Mouse (Mus musculus): ENCODE data around the gene Zkscan14.

GRCm38 (mm10) chr5:145222840-145223239 is 21.2 kb upstream of the Zkscan14 start:
- TF ChIP-seq POLR2A (IDR thresholded peaks at IDR 0.05; ENCODE audit: borderline replicate concordance, low read depth, low read length), result no peak
- no peak for TF ChIP-seq CTCF (IDR thresholded peaks at IDR 0.05; ENCODE audit: low read depth, low read length)

Measured in bone marrow macrophage, adult 2 months (primary cell).